Mouse (Mus musculus) thymus, postnatal 36 days (tissue): ENCODE measurements around the gene Hcn4.

Experiments
- DNase-seq, 2 experiments: peaks; one replicate each; pipeline ENCODE4 v3.0.0; 2022; ENCODE audit warnings: mixed read lengths in 2 of 2

The Hcn4 gene

GRCm38 (mm10) chr9:58849576-58850315, 26.5 kb downstream of the Hcn4 start:
- DNase-seq: no peak

- DNase-seq: no peak
These were observed 31.7 kb downstream of the Hcn4 start for GRCm38 (mm10) chr9:58854931-58855330.

- no peak for DNase-seq
These were observed 35.9 kb downstream of the Hcn4 start for GRCm38 (mm10) chr9:58859080-58859635.

GRCm38 (mm10) chr9:58863826-58864225, 40.6 kb downstream of the Hcn4 start:
- no peak for DNase-seq

GRCm38 (mm10) chr9:58871141-58871540, 47.9 kb downstream of the Hcn4 start:
- no peak for DNase-seq

- DNase-seq: peak; percentile 40 to 41
These were observed 50.5 kb downstream of the Hcn4 start for GRCm38 (mm10) chr9:58873541-58874324.

- no peak for DNase-seq
These were observed 51.1 kb downstream of the Hcn4 start for GRCm38 (mm10) chr9:58874354-58874753.

- no peak for DNase-seq
These were observed 52.2 kb downstream of the Hcn4 start for GRCm38 (mm10) chr9:58875439-58875838.

- no peak for DNase-seq
These were observed 53.9 kb downstream of the Hcn4 start for GRCm38 (mm10) chr9:58876946-58877625.

GRCm38 (mm10) chr9:58879836-58880235, 56.6 kb downstream of the Hcn4 start:
- no peak for DNase-seq

- no peak for DNase-seq
These were observed 59.5 kb downstream of the Hcn4 start for GRCm38 (mm10) chr9:58882686-58883085.

- no peak for DNase-seq
These were observed 66.7 kb downstream of the Hcn4 start for GRCm38 (mm10) chr9:58889782-58890448.

- DNase-seq: no peak
These were observed 67.7 kb downstream of the Hcn4 start for GRCm38 (mm10) chr9:58890893-58891292.

- no peak for DNase-seq
These were observed 68.8 kb downstream of the Hcn4 start for GRCm38 (mm10) chr9:58891840-58892640.

GRCm38 (mm10) chr9:58899602-58900001, 76.4 kb downstream of the Hcn4 start:
- DNase-seq: no peak

GRCm38 (mm10) chr9:58902869-58903585, 79.8 kb downstream of the Hcn4 start:
- peak; percentile 7 to 19 for DNase-seq
